Mouse (Mus musculus): ENCODE measurements around the gene Cct4. TPM values are rescaled to one million over a fixed set of nuclear protein-coding genes. Genes with fewer than 3 reads are reported as not detected.

Cct4 gene
- total and polyA plus RNA-seq, 2 experiments from 2014 or later: 236 to 271 TPM

DNA sequence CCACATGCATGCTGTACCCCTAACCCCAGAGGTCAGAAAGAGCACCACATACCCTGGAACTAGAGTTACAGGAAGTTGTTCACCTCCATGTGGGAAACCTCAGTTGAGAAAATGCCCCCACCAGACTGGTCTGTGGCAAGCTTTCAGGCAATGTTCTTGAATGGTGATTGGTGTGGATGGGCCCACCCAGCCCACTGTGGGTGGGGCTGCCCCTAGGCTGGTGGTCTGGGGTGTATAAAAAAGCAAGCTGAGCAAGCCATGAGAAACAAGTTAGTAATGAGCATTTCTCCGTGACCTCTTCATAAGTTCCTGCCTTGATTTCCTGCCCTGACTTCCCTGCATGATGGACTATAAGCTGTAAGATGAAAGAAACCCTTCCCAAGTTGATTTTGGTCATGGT lies 28.2 kb upstream of the Cct4 start:
- no peak overlapping the region for H3K4me2 ChIP-seq (ENCODE audit: low read depth)
- H3K27ac ChIP-seq (ENCODE audit: low read depth, low read length): no peak overlapping the region
- no peaks in the 10 kb centered on the region for H3K9me3 ChIP-seq (ENCODE audit: low read length)
- H3K9ac ChIP-seq: no peak overlapping the region
- TF ChIP-seq CTCF (IDR thresholded peaks at IDR 0.05; ENCODE audit: low read depth): no peak
- ATAC-seq (no peak), DNase-seq (no peak)
- no peaks in the 10 kb centered on the region for H3K27me3 ChIP-seq (ENCODE audit: insufficient read depth, low read length)
- H3K4me1 ChIP-seq (ENCODE audit: insufficient read depth): no peaks in the 10 kb centered on the region
- WGBS: 100% methylated on average over 1 of the region's 1 CpGs
- no peak overlapping the region for H3K4me3 ChIP-seq (ENCODE audit: low read depth, low read length)
- H3K36me3 ChIP-seq (ENCODE audit: insufficient read depth): no peaks in the 10 kb centered on the region

DNA sequence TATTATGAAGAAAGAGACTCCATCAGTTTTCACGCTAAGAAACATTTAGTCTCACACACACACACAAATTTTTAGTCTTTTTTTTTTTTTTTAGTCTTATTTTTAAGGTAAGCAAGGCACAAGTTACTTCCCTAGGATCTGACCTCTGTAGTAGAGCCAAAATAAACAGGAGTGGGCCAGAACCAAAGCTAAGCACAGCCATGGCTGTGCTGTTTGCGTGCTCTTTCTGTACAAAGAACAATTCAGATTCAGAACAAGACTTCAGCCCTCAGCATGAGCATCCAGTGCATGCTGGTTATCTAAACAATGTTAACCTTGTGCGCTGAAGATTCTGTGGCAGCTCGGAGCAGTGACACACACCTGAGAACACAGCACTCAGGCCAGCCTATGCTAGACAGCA lies 25.9 kb upstream of the Cct4 start:
- 82% methylated on average over 4 of the region's 4 CpGs for WGBS

DNA sequence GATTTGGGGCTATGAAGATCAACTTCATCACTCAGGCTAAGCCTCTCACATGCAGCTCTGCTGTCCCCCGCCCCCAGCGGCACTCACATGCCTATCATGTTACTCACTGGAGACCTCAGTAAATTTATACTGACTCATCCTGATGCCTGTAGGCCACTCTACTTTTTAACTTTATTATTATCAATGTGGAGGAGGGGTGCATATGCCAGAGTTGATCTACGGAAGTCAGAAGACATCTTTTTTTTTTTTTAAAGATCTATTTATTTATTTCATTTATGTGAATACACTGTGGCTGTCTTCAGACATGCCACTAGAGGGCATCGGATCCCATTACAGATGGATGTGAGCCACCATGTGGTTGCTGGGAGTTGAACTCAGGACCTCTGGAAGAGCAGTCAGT lies 24.8 kb upstream of the Cct4 start:
- H3K27me3 ChIP-seq (ENCODE audit: insufficient read depth, low read length): no peaks in the 10 kb centered on the region
- H3K4me2 ChIP-seq (ENCODE audit: low read depth): no peak overlapping the region
- no peak overlapping the region for H3K27ac ChIP-seq (ENCODE audit: low read depth, low read length)
- H3K9ac ChIP-seq: no peak overlapping the region
- TF ChIP-seq CTCF (IDR thresholded peaks at IDR 0.05; ENCODE audit: low read depth): peak; percentile 51
- ATAC-seq (no peak), DNase-seq (no peak)
- H3K9me3 ChIP-seq (ENCODE audit: low read length): no peaks in the 10 kb centered on the region
- H3K4me1 ChIP-seq (ENCODE audit: insufficient read depth): no peaks in the 10 kb centered on the region
- no peak overlapping the region for H3K4me3 ChIP-seq (ENCODE audit: low read depth, low read length)
- no peaks in the 10 kb centered on the region for H3K36me3 ChIP-seq (ENCODE audit: insufficient read depth)
- 81% methylated on average over 4 of the region's 4 CpGs for WGBS

More for the DNA sequence above, 25.9 kb upstream of the Cct4 start:
- Histone ChIP-seq H3K27ac (ENCODE audit: low read depth, low read length) (no peak overlapping the region), H3K36me3 (ENCODE audit: insufficient read depth) (no peaks in the 10 kb centered on the region), H3K9ac (no peak overlapping the region), H3K4me2 (ENCODE audit: low read depth) (no peak overlapping the region), H3K4me1 (ENCODE audit: insufficient read depth) (no peaks in the 10 kb centered on the region), H3K27me3 (ENCODE audit: insufficient read depth, low read length) (no peaks in the 10 kb centered on the region), H3K4me3 (ENCODE audit: low read depth, low read length) (no peak overlapping the region), H3K9me3 (ENCODE audit: low read length) (no peaks in the 10 kb centered on the region)
- DNase-seq: no peak
- no peak for TF ChIP-seq CTCF (IDR thresholded peaks at IDR 0.05; ENCODE audit: low read depth)
- ATAC-seq: no peak

DNA sequence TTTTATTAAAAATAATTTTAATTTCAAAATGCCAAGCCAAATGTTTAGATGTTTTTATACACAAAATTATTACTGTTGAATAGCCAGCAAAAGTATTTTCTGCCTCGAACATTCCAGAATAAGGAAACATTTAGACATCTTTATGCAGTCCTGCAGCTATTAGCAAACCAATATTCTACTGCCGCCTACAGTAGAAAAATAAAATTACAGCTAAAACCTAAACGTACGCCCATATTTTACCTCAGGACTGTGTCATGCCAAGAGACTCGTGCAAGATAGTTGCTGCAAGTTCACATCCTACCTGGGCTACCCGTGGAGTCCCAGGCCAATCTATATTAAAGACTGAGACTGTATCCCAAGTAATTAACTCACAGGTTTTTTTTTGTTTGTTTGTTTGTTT lies 20.8 kb upstream of the Cct4 start:
- Histone ChIP-seq H3K4me2 (ENCODE audit: low read depth) (no peak overlapping the region), H3K27ac (ENCODE audit: low read depth, low read length) (no peak overlapping the region), H3K4me3 (ENCODE audit: low read depth, low read length) (no peak overlapping the region), H3K9me3 (ENCODE audit: low read length) (0 out of 2 replicates have a peak, but pooled peaks cover 3% of the 10 kb centered on the region), H3K36me3 (ENCODE audit: insufficient read depth) (no peaks in the 10 kb centered on the region), H3K4me1 (ENCODE audit: insufficient read depth) (no peaks in the 10 kb centered on the region; the same call in 1 of the 2 replicates), H3K9ac (no peak overlapping the region), H3K27me3 (ENCODE audit: insufficient read depth, low read length) (no peaks in the 10 kb centered on the region)
- WGBS: 62% methylated on average over 6 of the region's 6 CpGs
- peak; percentile 61 for TF ChIP-seq CTCF (IDR thresholded peaks at IDR 0.05; ENCODE audit: low read depth)
- ATAC-seq (no peak), DNase-seq (peak; percentile 39)

DNA sequence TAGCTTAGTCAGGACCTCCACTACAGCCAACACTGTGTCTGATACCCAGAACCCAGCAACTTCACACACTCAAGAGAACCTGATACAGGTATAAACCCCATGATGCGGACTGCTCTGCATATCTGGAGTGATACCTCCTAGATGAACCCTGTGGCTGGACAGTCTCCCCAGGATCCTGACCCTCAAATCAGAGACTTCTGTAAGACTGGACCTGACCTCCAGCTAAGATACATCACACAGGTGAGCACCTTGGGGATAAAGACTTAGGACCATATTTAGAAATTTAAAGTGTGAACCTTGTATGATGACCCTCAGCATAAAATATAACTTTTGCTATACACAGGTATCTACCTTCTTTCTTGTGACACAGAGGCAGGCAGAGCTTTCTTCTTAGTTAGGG lies 19.8 kb upstream of the Cct4 start:
- DNase-seq (no peak), ATAC-seq (no peak)
- Histone ChIP-seq H3K36me3 (ENCODE audit: insufficient read depth) (no peaks in the 10 kb centered on the region; the same call in 1 of the 2 replicates), H3K27me3 (ENCODE audit: insufficient read depth, low read length) (no peaks in the 10 kb centered on the region), H3K9ac (no peak overlapping the region), H3K27ac (ENCODE audit: low read depth, low read length) (no peak overlapping the region), H3K4me3 (ENCODE audit: low read depth, low read length) (no peak overlapping the region), H3K9me3 (ENCODE audit: low read length) (0 out of 2 replicates have a peak, but pooled peaks cover 3% of the 10 kb centered on the region), H3K4me1 (ENCODE audit: insufficient read depth) (peaks cover 3% of the 10 kb centered on the region; the same call in 1 of the 2 replicates), H3K4me2 (ENCODE audit: low read depth) (no peak overlapping the region)
- TF ChIP-seq CTCF (IDR thresholded peaks at IDR 0.05; ENCODE audit: low read depth): no peak
- WGBS: 96% methylated on average over 1 of the region's 1 CpGs

DNA sequence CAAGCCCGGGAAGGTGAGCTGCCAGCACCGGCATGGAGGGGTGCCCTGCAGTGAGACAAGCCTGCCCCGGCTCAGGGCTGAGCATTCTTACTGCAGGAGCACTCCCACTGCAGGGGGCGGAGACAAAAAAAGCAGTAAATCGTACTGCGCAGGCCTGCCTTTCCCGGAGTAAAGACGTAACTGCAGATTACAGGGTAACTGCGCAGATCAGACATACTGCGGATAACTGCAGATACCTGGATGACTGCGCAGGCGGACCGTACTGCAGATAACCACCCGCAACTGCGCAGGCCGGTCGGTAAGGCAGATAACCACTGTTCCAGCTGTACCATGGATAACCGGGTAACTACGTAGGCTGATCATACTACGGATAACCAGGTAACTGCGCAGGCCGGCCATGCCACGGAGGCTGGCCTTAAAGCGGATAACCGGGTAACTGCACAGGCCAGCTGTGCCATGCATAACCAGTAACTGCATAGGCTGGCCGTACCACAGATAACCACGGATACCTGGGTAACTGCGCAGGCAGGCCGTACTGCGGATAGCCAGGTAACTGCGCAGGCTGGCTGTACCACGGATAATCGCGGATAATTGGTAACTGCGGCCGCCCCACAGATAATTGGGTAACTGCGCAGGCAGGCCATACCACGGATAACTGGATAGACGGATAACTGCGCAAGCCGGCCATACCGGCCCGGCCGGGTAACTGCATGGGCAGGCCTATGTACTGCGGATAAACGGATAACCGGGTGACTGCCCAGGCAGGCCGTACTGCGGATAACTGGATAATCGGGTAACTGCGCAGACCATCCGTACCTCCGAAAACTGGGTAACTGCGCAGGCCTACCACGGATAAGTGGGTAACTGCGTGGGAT lies 18.2 kb upstream of the Cct4 start, which contains the start of gene Zrsr1:
Gene Zrsr1, plus strand, starts transcription at position 171 of the 875 bp plus-strand sequence.
- peak; percentile 93 for ATAC-seq
- peak within 1 kb of the TSS; percentile 73 for H3K9ac ChIP-seq
- H3K4me3 ChIP-seq (ENCODE audit: low read depth, low read length): peak within 1 kb of the TSS; percentile 56
- H3K27ac ChIP-seq (ENCODE audit: low read depth, low read length): peak within 1 kb of the TSS; percentile 82
- H3K4me2 ChIP-seq (ENCODE audit: low read depth): peak within 1 kb of the TSS; percentile 60
- peak; percentile 42; the same call in 1 of the 2 replicates for TF ChIP-seq CTCF (IDR thresholded peaks at IDR 0.05; ENCODE audit: low read depth)
- H3K4me1 ChIP-seq (ENCODE audit: insufficient read depth): peaks cover 7% of the 10 kb centered on the region; the same call in 1 of the 2 replicates
- H3K27me3 ChIP-seq (ENCODE audit: insufficient read depth, low read length): no peaks in the 10 kb centered on the region
- WGBS: 51% methylated on average over 56 of the region's 56 CpGs
- peak; percentile 82 for DNase-seq
- 0 out of 2 replicates have a peak, but pooled peaks cover 3% of the 10 kb centered on the region for H3K9me3 ChIP-seq (ENCODE audit: low read length)
- H3K36me3 ChIP-seq (ENCODE audit: insufficient read depth): no peaks in the 10 kb centered on the region; the same call in 1 of the 2 replicates

Measured in forebrain, postnatal 0 days (tissue).